Mouse (Mus musculus) embryonic fibroblast, embryonic 13.5 days (primary cell): Measurements from ENCODE around the gene Ppt2.

Experiments
- CTCF ChIP-seq: IDR thresholded peaks from 2 replicates; pipeline ENCODE4 v1.5.1; 2011; ENCODE audit warnings: mild to moderate bottlenecking, control low read depth, low read length, moderate library complexity, borderline replicate concordance; ENCODE audit not compliant: insufficient read depth
- POLR2A ChIP-seq: IDR thresholded peaks from 2 replicates; pipeline ENCODE4 v1.6.1; 2011; ENCODE audit warnings: low read depth, mild to moderate bottlenecking, control low read depth, low read length, moderate library complexity

GRCm38 (mm10) chr17:34630761-34631301, 2.5 kb upstream of the Ppt2 start:
- TF ChIP-seq CTCF (no peak), POLR2A (no peak)
